Mouse (Mus musculus) ES-Bruce4 (cell line): ENCODE data around the gene Thbs1.
"Not testable (repeated sequence)": the region's sequence is repeated elsewhere in the genome, so short reads cannot be mapped to it uniquely, and the experiment has no call there.

Experiments
- CTCF ChIP-seq: IDR thresholded peaks from one replicate; pipeline ENCODE4 v1.8.1; 2011; ENCODE audit warnings: low read depth, low read length
- EP300 ChIP-seq: IDR thresholded peaks from 2 replicates; pipeline ENCODE4 v1.6.1; 2011; ENCODE audit warnings: low read depth, low read length; ENCODE audit not compliant: insufficient read depth
- POLR2A ChIP-seq: IDR thresholded peaks from one replicate; pipeline ENCODE4 v1.8.1; 2011; ENCODE audit warnings: low read length; ENCODE audit not compliant: insufficient read depth

DNA sequence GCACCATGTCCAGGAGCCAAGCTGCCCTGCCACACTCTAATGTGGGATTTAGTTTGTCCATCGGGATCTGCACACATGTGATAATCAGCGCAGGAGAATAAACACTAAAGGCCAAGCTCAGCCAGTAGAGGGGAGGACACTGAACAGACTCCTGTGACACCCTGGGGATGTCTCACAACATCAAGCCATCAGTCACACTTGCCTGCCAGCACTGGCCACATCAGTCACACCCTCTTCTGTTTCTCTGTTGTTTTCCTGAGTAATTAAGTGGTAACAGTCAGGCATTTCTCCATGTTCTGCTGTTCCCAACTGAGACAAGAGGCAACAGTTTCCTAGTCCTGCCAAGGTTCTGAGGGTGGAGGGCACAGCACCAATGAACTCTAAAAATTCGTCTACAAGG, 36.1 kb downstream of the Thbs1 start:
- not testable (repeated sequence) for TF ChIP-seq POLR2A, CTCF, EP300
